ENCODE assay signal across 25 mouse cellular contexts in the genomic region with DNA sequence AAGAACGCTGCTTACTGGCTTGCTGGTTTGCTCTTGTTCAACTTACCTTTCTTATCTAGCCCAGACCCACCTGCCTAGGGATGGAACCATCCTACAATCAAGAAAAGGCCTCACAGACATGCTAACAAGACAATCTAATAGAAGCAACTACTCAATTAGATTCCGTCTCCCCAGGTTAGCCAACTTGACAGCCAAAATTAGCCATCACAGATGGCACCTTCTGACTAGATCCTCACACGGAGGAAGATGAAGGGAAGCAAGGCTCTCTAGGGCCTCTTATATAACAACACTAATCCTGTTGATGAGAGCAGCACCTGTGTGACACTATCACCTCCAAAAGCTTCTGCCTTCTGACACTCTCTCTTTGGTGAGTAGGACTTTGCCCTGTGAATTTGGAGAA.
A peak's percentile ranks its signal among the peaks of the same experiment; 100 is the strongest.
DNase-seq lines count a peak whose midpoint lies in the region; ATAC-seq lines count a peak whose summit lies in the region.
"Had no signal": no experiment of that assay in that cellular context is flagged by ENCODE, and none has a peak within 500 bp of the region (broad histone marks: within the 10 kb centered on the region; RNA-seq: fewer than 3 reads in every experiment).

No protein-coding gene starts in this region.

- H3K27ac ChIP-seq in midbrain, embryonic 15.5 days = no peak overlapping the region
- no peak overlapping the region for H3K27ac ChIP-seq in hindbrain, embryonic 13.5 days
- H3K27ac ChIP-seq: embryonic facial prominence, embryonic 12.5 days; embryonic facial prominence, embryonic 15.5 days; gastrocnemius, adult 2 months; hindbrain, embryonic 12.5 days; intestine, embryonic 15.5 days had no signal

- H3K27me3 ChIP-seq in midbrain, embryonic 15.5 days (replicated peaks) = no peaks in the 10 kb centered on the region
- H3K27me3 ChIP-seq in hindbrain, embryonic 13.5 days = no peaks in the 10 kb centered on the region
- H3K27me3 ChIP-seq: embryonic facial prominence, embryonic 12.5 days; embryonic facial prominence, embryonic 15.5 days; hindbrain, embryonic 12.5 days; intestine, embryonic 15.5 days; Patski had no signal

- H3K4me1 ChIP-seq in midbrain, embryonic 15.5 days = 0 out of 2 replicates have a peak, but pooled peaks cover 4% of the 10 kb centered on the region
- H3K4me1 ChIP-seq in hindbrain, embryonic 13.5 days (replicated peaks) = peaks cover 12% of the 10 kb centered on the region
- H3K4me1 ChIP-seq: embryonic facial prominence, embryonic 12.5 days; embryonic facial prominence, embryonic 15.5 days; intestine, embryonic 15.5 days had no signal

- no peak overlapping the region for H3K4me3 ChIP-seq in midbrain, embryonic 15.5 days
- H3K4me3 ChIP-seq in hindbrain, embryonic 13.5 days = no peak overlapping the region
- H3K4me3 ChIP-seq: embryonic facial prominence, embryonic 12.5 days; embryonic facial prominence, embryonic 15.5 days; gastrocnemius, adult 2 months; hindbrain, embryonic 12.5 days; intestine, embryonic 15.5 days had no signal

- no peak overlapping the region for H3K9ac ChIP-seq in midbrain, embryonic 15.5 days
- H3K9ac ChIP-seq in hindbrain, embryonic 13.5 days = no peak overlapping the region
- H3K9ac ChIP-seq: embryonic facial prominence, embryonic 12.5 days; embryonic facial prominence, embryonic 15.5 days; forebrain, postnatal 0 days; hindbrain, embryonic 12.5 days; intestine, embryonic 15.5 days had no signal

- no peak for ATAC-seq in midbrain, embryonic 15.5 days (replicated peaks)
- ATAC-seq in activated CD4-positive, CD25-positive, alpha-beta regulatory T cell, adult 4 months = no peak
- ATAC-seq in hindbrain, embryonic 13.5 days (ENCODE audit: low FRiP score) = no peak
- ATAC-seq: forebrain, embryonic 14.5 days; forebrain, postnatal 0 days; hindbrain, embryonic 16.5 days; intestine, embryonic 15.5 days; Patski had no signal

- peak; percentile 36 for DNase-seq in cerebellum, adult 11 months
- no peak for DNase-seq in cerebellum, postnatal 10 days
- DNase-seq in brain, adult 2 months (ENCODE audit: low read depth, low spot score) = peak; percentile 82
- DNase-seq in cerebellum, adult 18-20 months = peak; percentile 55 to 61
- peak; percentile 79 for DNase-seq in cerebellum, adult 9-10 months
- DNase-seq: adrenal gland, adult 2 months; adrenal gland, postnatal 14 days; B cell, adult 2 months; forebrain, postnatal 0 days; gastrocnemius, adult 2 months; gastrocnemius, postnatal 14 days; heart, adult 11 months; kidney, adult 11 months had no signal

- H3K4me2 ChIP-seq in midbrain, embryonic 15.5 days = no peak overlapping the region
- no peak overlapping the region for H3K4me2 ChIP-seq in hindbrain, embryonic 13.5 days
- H3K4me2 ChIP-seq: embryonic facial prominence, embryonic 12.5 days; embryonic facial prominence, embryonic 15.5 days; heart, embryonic 11.5 days; hindbrain, embryonic 12.5 days; intestine, embryonic 15.5 days had no signal

- H3K9me3 ChIP-seq in midbrain, embryonic 15.5 days = no peaks in the 10 kb centered on the region
- H3K9me3 ChIP-seq in hindbrain, embryonic 13.5 days = no peaks in the 10 kb centered on the region
- H3K9me3 ChIP-seq: embryonic facial prominence, embryonic 12.5 days; embryonic facial prominence, embryonic 15.5 days; hindbrain, embryonic 12.5 days; intestine, embryonic 15.5 days had no signal

- no peaks in the 10 kb centered on the region for H3K36me3 ChIP-seq in midbrain, embryonic 15.5 days (replicated peaks)
- no peaks in the 10 kb centered on the region for H3K36me3 ChIP-seq in hindbrain, embryonic 13.5 days
- H3K36me3 ChIP-seq: embryonic facial prominence, embryonic 12.5 days; embryonic facial prominence, embryonic 15.5 days; G1E; hindbrain, embryonic 12.5 days; intestine, embryonic 15.5 days had no signal

- 84% methylated on average over 3 of the region's 3 CpGs for WGBS in midbrain, embryonic 15.5 days
- WGBS in hindbrain, embryonic 13.5 days = 85% methylated on average over 3 of the region's 3 CpGs

Comparison
In these comparisons a context has a peak if more than half of its experiments do, and no peak if none do; other contexts are left out.
1. DNase-seq: peak in cerebellum, adult 11 months (single experiment), brain, adult 2 months (single experiment), cerebellum, adult 18-20 months (2 of 2) and cerebellum, adult 9-10 months (single experiment); none in cerebellum, postnatal 10 days (0 of 2).